Mouse (Mus musculus) left cerebral cortex, adult 18-20 months (tissue): ENCODE measurements at regions not wholly inside any gene's neighbourhood (a gene's known extent, or its start where the extent isn't known, plus 50 kb on each side); places are given as distances from the start of the nearest gene placed in this dataset.

Source experiments
- DNase-seq, 2 experiments: peaks; one replicate each; pipeline ENCODE4 v3.0.0; 2021 to 2022; ENCODE audit warnings: low spot score in 2 of 2, mixed read lengths in 1 of 2

DNA sequence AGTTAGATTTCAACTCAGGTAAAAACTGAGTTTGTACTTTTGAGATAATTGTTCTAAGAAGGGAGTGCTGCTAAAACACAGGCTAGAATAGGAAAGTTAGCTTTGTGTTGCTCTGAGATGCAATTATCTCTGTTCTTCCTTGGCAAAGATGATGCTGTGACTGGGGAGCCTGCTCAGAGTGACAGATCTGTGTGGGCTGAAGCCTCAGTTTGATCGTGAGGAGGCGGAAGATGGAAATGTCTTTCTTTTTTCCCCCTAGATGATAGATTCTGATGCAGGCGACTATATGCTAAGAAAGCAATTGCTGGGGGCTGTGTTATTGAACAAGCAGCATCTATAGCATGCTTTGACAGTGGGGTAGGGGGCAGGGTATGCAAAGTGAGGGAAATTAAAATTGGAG is 156.7 kb upstream of the Cypt15 start:
- peak; percentile 3 to 15 for DNase-seq

DNA sequence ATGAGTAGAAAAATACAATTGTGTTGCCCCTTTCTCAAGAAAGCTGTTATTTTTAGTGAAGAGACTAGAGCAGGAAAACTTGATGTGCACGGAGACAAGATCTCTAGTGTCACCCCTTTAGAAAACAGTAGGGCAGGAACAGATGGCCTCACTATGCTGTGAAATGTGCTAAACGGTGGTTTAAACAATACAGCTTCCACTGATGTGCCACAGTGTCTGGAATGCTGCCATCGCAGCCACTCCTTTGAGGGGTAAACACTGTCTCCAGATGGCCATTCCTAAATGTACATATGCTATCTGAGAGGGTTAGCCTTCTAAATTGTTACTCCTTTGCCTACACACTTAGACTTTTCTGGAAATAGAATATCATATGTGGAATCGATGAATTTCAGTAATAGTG is 116.4 kb upstream of the Cypt15 start:
- DNase-seq, result peak; percentile 12 to 21

DNA sequence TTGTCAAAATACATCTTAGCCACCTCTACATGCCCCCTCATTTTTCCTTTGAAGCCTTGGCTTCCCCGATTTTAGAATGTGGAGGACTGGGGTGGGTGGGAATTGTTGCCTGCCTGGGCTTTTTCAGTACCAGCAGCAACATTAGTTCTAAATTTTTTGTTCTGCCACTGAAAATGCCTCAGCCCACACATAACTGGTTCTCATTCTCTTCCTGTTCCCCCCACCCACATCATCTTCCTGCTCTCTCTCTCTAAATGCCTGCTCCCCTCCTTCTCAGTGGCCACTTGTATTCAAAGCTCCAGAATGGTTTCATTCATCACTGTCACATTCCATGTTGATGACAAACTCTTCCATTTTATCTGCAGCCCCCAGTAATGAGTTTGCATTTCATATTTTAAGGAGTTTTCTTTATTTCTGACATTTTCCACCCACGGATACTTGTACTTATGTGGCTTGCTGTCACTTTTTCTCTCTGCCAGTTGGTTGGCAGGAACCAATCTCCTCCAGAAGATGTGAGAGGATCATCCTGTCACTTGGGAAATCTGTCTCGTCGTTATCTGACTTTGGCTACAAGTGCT is 95.8 kb upstream of the Cypt15 start:
- DNase-seq, result peak; percentile 3 to 21
